Mouse (Mus musculus): Measurements from ENCODE around the gene Celf5.

- TF ChIP-seq POLR2A (IDR thresholded peaks at IDR 0.05; ENCODE audit: low read depth, low read length) (no peak), CTCF (conservative IDR thresholded peaks at IDR 0.05; ENCODE audit: insufficient read depth, insufficient read length, low read depth, low read length) (no peak)
These were observed 41.6 kb upstream of the Celf5 start, which contains the start of gene Gna15 for GRCm38 (mm10) chr10:81524051-81524605.
